Comparison of ENCODE assay signal across 11 mouse cellular contexts in genomic region chr1:134073658-134074057, GRCm38 (mm10). TPM values are rescaled to one million over a fixed set of nuclear protein-coding genes. Genes with fewer than 3 reads are reported as not detected.
DNase-seq lines count a peak whose midpoint lies in the region; ATAC-seq and TF ChIP-seq lines count a peak whose summit lies in the region.
"Had no signal": no experiment of that assay in that cellular context is flagged by ENCODE, and none has a peak within 500 bp of the region (broad histone marks: within the 10 kb centered on the region; RNA-seq: fewer than 3 reads in every experiment).

No protein-coding gene starts in this region.

- H3K27ac ChIP-seq in heart, adult 2 months = peak overlapping the region; percentile 24; the same call in 1 of the 2 replicates
- peak overlapping the region; percentile 92 for H3K27ac ChIP-seq in liver, embryonic 11.5 days (ENCODE audit: low read depth, low read length)
- peak overlapping the region; percentile 52 for H3K27ac ChIP-seq in MEL (ENCODE audit: control insufficient read depth, low read depth, low read length)
- peak overlapping the region; percentile 100 for H3K27ac ChIP-seq in liver, embryonic 13.5 days
- H3K27ac ChIP-seq: macrophage had no signal

- H3K4me1 ChIP-seq in heart, adult 2 months (ENCODE audit: control insufficient read depth, insufficient read depth, low read length) = peaks cover 18% of the 10 kb centered on the region
- peaks cover 65% of the 10 kb centered on the region for H3K4me1 ChIP-seq in liver, embryonic 11.5 days (replicated peaks; ENCODE audit: control insufficient read depth, insufficient read depth, low read length)
- peaks cover 19 to 41% of the 10 kb centered on the region in 2 experiments for H3K4me1 ChIP-seq in MEL (ENCODE audit: control insufficient read depth in 1 of 2, insufficient read depth in 2 of 2, low read length in 2 of 2)
- H3K4me1 ChIP-seq in liver, embryonic 13.5 days (replicated peaks) = peaks cover 91% of the 10 kb centered on the region

- no peak for TF ChIP-seq POLR2A in heart, adult 2 months (IDR thresholded peaks at IDR 0.05; ENCODE audit: insufficient read depth, low read depth, low read length)
- TF ChIP-seq POLR2A in MEL (IDR thresholded peaks at IDR 0.05; ENCODE audit: control insufficient read depth in 1 of 2, insufficient read depth in 1 of 2, low read depth in 1 of 2, low read length in 2 of 2, poor library complexity in 1 of 2) = no peak

- no peak for DNase-seq in heart, adult 2 months
- DNase-seq in heart, postnatal 14 days = no peak
- DNase-seq in liver, embryonic 11.5 days (ENCODE audit: low spot score) = no peak
- DNase-seq in liver (no peak), MEL (ENCODE audit: low read depth, low spot score) (no peak)
- no peak for DNase-seq in liver, embryonic 13.5 days
- no peak for DNase-seq in cerebellum, adult 9-11 months
- no peak for DNase-seq in adrenal gland, postnatal 25 days
- DNase-seq: kidney, adult 2 months had no signal

- no peak for TF ChIP-seq EP300 in heart, adult 2 months (IDR thresholded peaks at IDR 0.05; ENCODE audit: insufficient read depth, low read depth, low read length)
- no peak for TF ChIP-seq EP300 in MEL (IDR thresholded peaks at IDR 0.05; ENCODE audit: low read depth in 1 of 2, low read length in 2 of 2)

- TF ChIP-seq CTCF in heart, adult 2 months (IDR thresholded peaks at IDR 0.05) = no peak
- TF ChIP-seq CTCF in MEL (IDR thresholded peaks at IDR 0.05 in 2 of 3, conservative IDR thresholded peaks at IDR 0.05 in 1 of 3; ENCODE audit: control insufficient read depth in 1 of 3, insufficient read depth in 1 of 3, low read depth in 2 of 3, low read length in 3 of 3, poor library complexity in 1 of 3, severe bottlenecking in 1 of 3) = no peak

- no peak for ATAC-seq in liver, embryonic 11.5 days (replicated peaks; ENCODE audit: low FRiP score)
- ATAC-seq in liver, embryonic 13.5 days (ENCODE audit: low read depth) = no peak

- H3K27me3 ChIP-seq in heart, adult 2 months (ENCODE audit: control insufficient read depth, insufficient read depth, low read length) = no peaks in the 10 kb centered on the region
- H3K27me3 ChIP-seq in liver, embryonic 11.5 days (replicated peaks; ENCODE audit: control insufficient read depth, insufficient read depth, low read length) = no peaks in the 10 kb centered on the region; the same call in 1 of the 2 replicates
- no peaks in the 10 kb centered on the region for H3K27me3 ChIP-seq in MEL (ENCODE audit: control insufficient read depth in 1 of 2, insufficient read depth in 2 of 2, low read length in 2 of 2)
- no peaks in the 10 kb centered on the region for H3K27me3 ChIP-seq in liver, embryonic 13.5 days

- no peaks in the 10 kb centered on the region for H3K9me3 ChIP-seq in liver, embryonic 11.5 days (ENCODE audit: control insufficient read depth, low read length)
- H3K9me3 ChIP-seq in MEL (replicated peaks; ENCODE audit: insufficient read depth, low read length) = no peaks in the 10 kb centered on the region
- no peaks in the 10 kb centered on the region for H3K9me3 ChIP-seq in liver, embryonic 13.5 days (replicated peaks)

- H3K4me2 ChIP-seq in liver, embryonic 11.5 days = peak overlapping the region; percentile 57
- peak overlapping the region; percentile 90 for H3K4me2 ChIP-seq in liver, embryonic 13.5 days

- H3K36me3 ChIP-seq in heart, adult 2 months (ENCODE audit: control insufficient read depth, insufficient read depth, low read length) = peaks cover 35% of the 10 kb centered on the region
- peaks cover 6% of the 10 kb centered on the region; the same call in 1 of the 2 replicates for H3K36me3 ChIP-seq in liver, embryonic 11.5 days (ENCODE audit: control insufficient read depth, insufficient read depth, low read length)
- peaks cover 0 to 35% of the 10 kb centered on the region in 2 experiments; a peak in 2 of 4 replicates for H3K36me3 ChIP-seq in MEL (ENCODE audit: control insufficient read depth in 1 of 2, insufficient read depth in 2 of 2, low read length in 2 of 2)
- H3K36me3 ChIP-seq in liver, embryonic 13.5 days = peaks cover 39% of the 10 kb centered on the region

- no peak overlapping the region for H3K9ac ChIP-seq in heart, adult 2 months (ENCODE audit: low read depth, low read length)
- peak overlapping the region; percentile 26 for H3K9ac ChIP-seq in liver, embryonic 11.5 days (ENCODE audit: low read depth, low read length)
- H3K9ac ChIP-seq in MEL (ENCODE audit: control insufficient read depth, low read depth, low read length, poor library complexity, severe bottlenecking) = peak overlapping the region; percentile 12; the same call in 1 of the 2 replicates
- peak overlapping the region; percentile 98 for H3K9ac ChIP-seq in liver, embryonic 13.5 days

- peaks cover 2% of the 10 kb centered on the region for H3K79me2 ChIP-seq in heart, adult 2 months (replicated peaks; ENCODE audit: control insufficient read depth, insufficient read depth, low read length)
- no peaks in the 10 kb centered on the region; the same call in 1 of the 2 replicates for H3K79me2 ChIP-seq in MEL (ENCODE audit: control insufficient read depth, insufficient read depth, low read length, poor library complexity)

- intact Hi-C loops in heart, adult 2 months (cut with DNase I) = no loop called here
- intact Hi-C loops in heart, postnatal 14 days (cut with DNase I) = no loop called here

- TF ChIP-seq RAD21 in MEL (IDR thresholded peaks at IDR 0.05; ENCODE audit: low read depth, low read length) = no peak

- WGBS in heart, adult 2 months = 71% methylated on average over 1 of the region's 1 CpGs
- 56% methylated on average over 1 of the region's 1 CpGs for WGBS in liver, embryonic 11.5 days
- 45% methylated on average over 1 of the region's 1 CpGs for WGBS in liver, embryonic 13.5 days (ENCODE audit: insufficient replicate concordance)

- H3K4me3 ChIP-seq in heart, adult 2 months = no peak overlapping the region
- H3K4me3 ChIP-seq in liver, embryonic 11.5 days (ENCODE audit: low read depth, low read length) = peak overlapping the region; percentile 5; the same call in 1 of the 2 replicates
- peak overlapping the region in 1 of 2 experiments; percentile 17; a peak in 1 of 4 replicates for H3K4me3 ChIP-seq in MEL (ENCODE audit: control insufficient read depth in 1 of 2, insufficient read depth in 1 of 2, low read depth in 2 of 2, low read length in 2 of 2)
- H3K4me3 ChIP-seq in liver, embryonic 13.5 days (replicated peaks) = peak overlapping the region; percentile 87

TF ChIP-seq in MEL, 35 proteins besides CTCF, POLR2A, EP300 and RAD21:
- TF ChIP-seq GATA1 (IDR thresholded peaks at IDR 0.05; ENCODE audit: low read depth, low read length) (no peak), MAFK (IDR thresholded peaks at IDR 0.05; ENCODE audit: borderline replicate concordance, low read depth, low read length) (no peak), POLR2AphosphoS2 (IDR thresholded peaks at IDR 0.05; ENCODE audit: low read length) (no peak), TCF12 (IDR thresholded peaks at IDR 0.05; ENCODE audit: low read depth, low read length) (no peak), E2F4 (IDR thresholded peaks at IDR 0.05; ENCODE audit: borderline replicate concordance, low read depth, low read length) (no peak), RCOR1 (IDR thresholded peaks at IDR 0.05; ENCODE audit: low read depth, low read length) (no peak), SIN3A (IDR thresholded peaks at IDR 0.05; ENCODE audit: low read length) (no peak), SMC3 (IDR thresholded peaks at IDR 0.05; ENCODE audit: low read depth, low read length) (no peak), UBTF (IDR thresholded peaks at IDR 0.05; ENCODE audit: borderline replicate concordance, insufficient read depth, low read depth, low read length) (no peak)

RNA-seq across cellular contexts. Expression of gene Btg2, which starts 5.3 kb away (rescaled TPM):
- 10 to 100 TPM; 29.9 to 31.0 TPM for total RNA-seq in heart, adult 2 months (2021)
- polyA plus RNA-seq in heart, adult 2 months (2012; rRNA removed) = 33.5 and 35.9 TPM in 2 replicates
- total RNA-seq in heart, postnatal 14 days (2021) = 10 to 100 TPM; 37.3 to 47.7 TPM
- polyA plus RNA-seq in liver, embryonic 11.5 days (2014; fragmentation: Nextera tagmentation; extraction: Ambion mirVana) = 38.6 and 39.9 TPM in 2 replicates
- 2.1 and 2.7 TPM in 2 replicates for total RNA-seq in MEL (2012; rRNA removed)
- 1 to 10 TPM in 1 of 2 experiments, not detected in 1; 3.6 TPM for polyA plus RNA-seq in MEL (2012; ENCODE audit: insufficient read depth in 1 of 2, insufficient read length in 2 of 2, low read depth in 1 of 2, low replicate concordance in 2 of 2, missing spikeins in 1 of 2)
- 79.6 and 89.1 TPM in 2 replicates for polyA plus RNA-seq in liver, embryonic 13.5 days (2015; fragmentation: Nextera tagmentation; extraction: Ambion mirVana)
- total RNA-seq in adrenal gland, postnatal 25 days (2021) = 17.8 and 18.1 TPM in 2 replicates

RNA-seq across cellular contexts. Expression of gene Fmod, which starts 36.6 kb away (rescaled TPM):
- total RNA-seq in heart, adult 2 months (2021) = 1 to 10 TPM; 9.3 to 9.4 TPM
- 14.5 and 17.0 TPM in 2 replicates for polyA plus RNA-seq in heart, adult 2 months (2012; rRNA removed)
- 10 to 100 TPM; 13.5 to 17.4 TPM for total RNA-seq in heart, postnatal 14 days (2021)
- polyA plus RNA-seq in liver, embryonic 11.5 days (2014; fragmentation: Nextera tagmentation; extraction: Ambion mirVana) = 2.7 and 3.9 TPM in 2 replicates
- total RNA-seq in MEL (2012; rRNA removed) = not detected in 2 replicates
- not detected for polyA plus RNA-seq in MEL (2012; ENCODE audit: insufficient read depth in 1 of 2, insufficient read length in 2 of 2, low read depth in 1 of 2, low replicate concordance in 2 of 2, missing spikeins in 1 of 2)
- polyA plus RNA-seq in liver, embryonic 13.5 days (2015; fragmentation: Nextera tagmentation; extraction: Ambion mirVana) = 2.2 and 2.5 TPM in 2 replicates
- total RNA-seq in adrenal gland, postnatal 25 days (2021) = 4.7 and 5.0 TPM in 2 replicates
- polyA plus RNA-seq: macrophage had no signal

RNA-seq across cellular contexts. Expression of gene Chit1, which starts 37.4 kb away (rescaled TPM):
- not detected for total RNA-seq in heart, adult 2 months (2021)
- polyA plus RNA-seq in heart, adult 2 months (2012; rRNA removed) = 0.16 TPM in 1 of 2 replicates, not detected in the other
- not detected for total RNA-seq in heart, postnatal 14 days (2021)
- not detected in 2 replicates for polyA plus RNA-seq in liver, embryonic 11.5 days (2014; fragmentation: Nextera tagmentation; extraction: Ambion mirVana)
- total RNA-seq in MEL (2012; rRNA removed) = not detected in 2 replicates
- not detected for polyA plus RNA-seq in MEL (2012; ENCODE audit: insufficient read depth in 1 of 2, insufficient read length in 2 of 2, low read depth in 1 of 2, low replicate concordance in 2 of 2, missing spikeins in 1 of 2)
- polyA plus RNA-seq in liver, embryonic 13.5 days (2015; fragmentation: Nextera tagmentation; extraction: Ambion mirVana) = 0.08 and 0.12 TPM in 2 replicates
- total RNA-seq in adrenal gland, postnatal 25 days (2021) = not detected in 2 replicates
- total RNA-seq: left cerebral cortex, postnatal 25 days had no signal
- polyA plus RNA-seq: kidney, adult 2 months; macrophage had no signal

Comparison
In these comparisons a context has a peak if more than half of its experiments do, and no peak if none do; other contexts are left out.
1. H3K27ac ChIP-seq: peak in every context shown above with its lines; median percentile 100 in liver, embryonic 13.5 days; 92 in liver, embryonic 11.5 days; 52 in MEL; 24 in heart, adult 2 months.